Mouse (Mus musculus): ENCODE measurements around the gene Dip2c. TPM values are rescaled to one million over a fixed set of nuclear protein-coding genes. Genes with fewer than 3 reads are reported as not detected.

Gene Dip2c
- 2.3 to 4.0 TPM (median 2.8 TPM) in 4 replicates for total RNA-seq (2023)

GRCm38 (mm10) chr13:9276322-9276855 is at the start of gene Dip2c:
Gene Dip2c, plus strand, starts transcription at chr13:9276528.

Other genes with a start within 250 kb of the Dip2c start
- gene Larp4b, start 182.6 kb upstream of the Dip2c start, total RNA-seq (2023), result 70.0 to 75.5 TPM (median 72.5 TPM) in 4 replicates

All from B cell, adult 62 days (primary cell).